Mouse (Mus musculus) intestine, embryonic 16.5 days (tissue): Measurements from ENCODE around the gene Zic3. TPM values are rescaled to one million over a fixed set of nuclear protein-coding genes. Genes with fewer than 3 reads are reported as not detected.
A peak's percentile ranks its signal among the peaks of the same experiment; 100 is the strongest.

Experiments used
- ATAC-seq: fragments of 200-750 bp; cut with Nextera tagmentation; 2 replicates; pipeline ENCODE4 v1.8.0; 2017; ENCODE audit warnings: moderate TSS enrichment, moderate library complexity
- H3K27ac ChIP-seq: fragments of 300-500 bp; sonication (generic); 2 replicates; pipeline ENCODE4 v1.5.1; 2014; ENCODE audit warnings: mild to moderate bottlenecking, low read length
- H3K27me3 ChIP-seq: fragments of 300-500 bp; sonication (generic); replicated peaks from 2 replicates; pipeline ENCODE4 v1.6.1; 2014; ENCODE audit warnings: low read length, control low read depth, mixed read lengths; ENCODE audit not compliant: control insufficient read depth, insufficient read depth
- H3K36me3 ChIP-seq: fragments of 300-500 bp; sonication (generic); 2 replicates; pipeline ENCODE4 v1.6.1; 2014; ENCODE audit warnings: low read length, control low read depth; ENCODE audit not compliant: control insufficient read depth, insufficient read depth
- H3K4me1 ChIP-seq: fragments of 300-500 bp; sonication (generic); 2 replicates; pipeline ENCODE4 v1.6.1; 2014; ENCODE audit warnings: low read length, control low read depth, mixed read lengths; ENCODE audit not compliant: control insufficient read depth, insufficient read depth
- H3K4me2 ChIP-seq: fragments of 300-500 bp; sonication (generic); 2 replicates; pipeline ENCODE4 v1.6.1; 2014; ENCODE audit warnings: low read depth, low read length, control low read depth
- H3K4me3 ChIP-seq: fragments of 300-500 bp; sonication (generic); 2 replicates; pipeline ENCODE4 v1.5.1; 2014; ENCODE audit warnings: mild to moderate bottlenecking, low read length
- H3K9ac ChIP-seq: fragments of 300-500 bp; sonication (generic); 2 replicates; pipeline ENCODE4 v1.6.1; 2014; ENCODE audit warnings: low read depth, low read length
- H3K9me3 ChIP-seq: fragments of 300-500 bp; sonication (generic); 2 replicates; pipeline ENCODE4 v1.6.1; 2016; ENCODE audit warnings: low read length, control low read depth; ENCODE audit not compliant: control insufficient read depth
- WGBS: fragments of 180-500 bp; shearing (Covaris S2); extraction: QIAGEN DNeasy Blood & Tissue Kit; methylation state at CpG from one replicate; pipeline ENCODE4 v1.1.7; 2014; 5-methylcytosine and 5-hydroxymethylcytosine counted together
- polyA plus RNA-seq: library from polyadenylated mRNA; unstranded; fragments of >200 nt; fragmentation: Nextera tagmentation; extraction: Ambion mirVana; gene quantifications from 2 replicates; pipeline ENCODE4 v1.2.1, GENCODE M21; 2015

The Zic3 gene
- polyA plus RNA-seq, 1 experiment from 2014 or later, result not detected

- Histone ChIP-seq H3K36me3 (no peaks in the 10 kb centered on the region), H3K9ac (no peak overlapping the region), H3K9me3 (no peaks in the 10 kb centered on the region), H3K4me1 (no peaks in the 10 kb centered on the region), H3K4me3 (peak overlapping the region; percentile 29), H3K27ac (no peak overlapping the region), H3K4me2 (peak overlapping the region; percentile 37), H3K27me3 (peaks cover 37% of the 10 kb centered on the region)
- no peak for ATAC-seq
- 10% methylated on average over 69 of the region's 70 CpGs for WGBS
Observed at GRCm38 (mm10) chrX:58038061-58039007, 15.8 kb downstream of the Zic3 start.

- Histone ChIP-seq H3K36me3 (no peaks in the 10 kb centered on the region), H3K9me3 (no peaks in the 10 kb centered on the region), H3K27ac (no peak overlapping the region), H3K4me3 (no peak overlapping the region), H3K4me2 (no peak overlapping the region), H3K4me1 (no peaks in the 10 kb centered on the region), H3K27me3 (peaks cover 28% of the 10 kb centered on the region), H3K9ac (no peak overlapping the region)
- WGBS, result 36% methylated on average over 4 of the region's 4 CpGs
- no peak for ATAC-seq
Observed at GRCm38 (mm10) chrX:58039703-58040102, 17.2 kb downstream of the Zic3 start.

DNA sequence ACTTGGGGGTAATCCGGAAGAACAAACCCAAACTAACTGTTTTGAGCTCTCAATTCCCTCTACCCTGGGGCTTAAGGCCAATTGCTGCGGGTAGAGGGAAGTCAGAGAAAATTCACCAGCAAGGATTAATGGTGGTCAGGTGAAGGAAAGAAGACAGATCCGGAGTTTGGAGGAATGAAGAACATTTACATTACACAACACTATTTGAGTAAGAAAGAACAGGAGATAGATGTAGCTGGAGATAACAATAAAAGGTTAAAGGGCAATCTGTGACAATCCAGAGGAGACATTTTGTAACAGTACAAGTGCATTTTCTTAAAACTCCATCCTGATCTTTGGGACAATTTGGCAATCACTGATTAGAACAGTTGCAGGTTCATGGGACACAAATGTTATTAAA lies 19.4 kb downstream of the Zic3 start:
- Histone ChIP-seq H3K27me3 (peaks cover 24% of the 10 kb centered on the region), H3K4me2 (no peak overlapping the region), H3K9me3 (no peaks in the 10 kb centered on the region), H3K4me1 (no peaks in the 10 kb centered on the region), H3K36me3 (no peaks in the 10 kb centered on the region), H3K9ac (no peak overlapping the region), H3K27ac (no peak overlapping the region), H3K4me3 (no peak overlapping the region)
- ATAC-seq, result no peak
- WGBS, result 56% methylated on average over 3 of the region's 3 CpGs

GRCm38 (mm10) chrX:58042512-58042911 lies 20.0 kb downstream of the Zic3 start:
- Histone ChIP-seq H3K4me3 (no peak overlapping the region), H3K4me2 (no peak overlapping the region), H3K9me3 (no peaks in the 10 kb centered on the region), H3K36me3 (no peaks in the 10 kb centered on the region), H3K4me1 (no peaks in the 10 kb centered on the region), H3K27me3 (peaks cover 21% of the 10 kb centered on the region), H3K27ac (no peak overlapping the region), H3K9ac (no peak overlapping the region)
- 67% methylated on average over 4 of the region's 4 CpGs for WGBS
- no peak for ATAC-seq
